Mouse (Mus musculus): ENCODE measurements around the gene Kcnj12.

- 0 out of 2 replicates have a peak, but pooled peaks have one; percentile 13 for TF ChIP-seq CTCF (IDR thresholded peaks at IDR 0.05; ENCODE audit: insufficient read depth, low read length)
- no peak for TF ChIP-seq POLR2A (IDR thresholded peaks at IDR 0.05; ENCODE audit: borderline replicate concordance, extremely low read depth, low read depth, low read length)
Observed at GRCm38 (mm10) chr11:60976742-60977141, 45.6 kb upstream of the Kcnj12 start.

Data from lung, adult 2 months (tissue).